Mouse (Mus musculus) C2C12 (cell line): ENCODE measurements around the gene Dctn3. TPM values are rescaled to one million over a fixed set of nuclear protein-coding genes. Genes with fewer than 3 reads are reported as not detected.

Experiments used
- H3K27me3 ChIP-seq: one replicate; pipeline ENCODE4 v1.6.1; 2011; ENCODE audit not compliant: control insufficient read depth, insufficient read depth, insufficient read length
- H3K36me3 ChIP-seq: one replicate; pipeline ENCODE4 v1.6.1; 2011; ENCODE audit not compliant: control insufficient read depth, insufficient read depth
- H3K4me3 ChIP-seq: one replicate; pipeline ENCODE4 v1.5.1; 2011; ENCODE audit warnings: mild to moderate bottlenecking, control low read depth; ENCODE audit not compliant: poor library complexity, insufficient read depth, severe bottlenecking
- H3K79me2 ChIP-seq: one replicate; pipeline ENCODE4 v1.6.1; 2011; ENCODE audit not compliant: control insufficient read depth, insufficient read depth
- H3K79me3 ChIP-seq: one replicate; pipeline ENCODE4 v1.6.1; 2011; ENCODE audit warnings: low read depth, control low read depth
- H3ac ChIP-seq: one replicate; pipeline ENCODE3; 2011; ENCODE audit warnings: low read depth; ENCODE audit not compliant: control insufficient read depth, insufficient read length
- CEBPB ChIP-seq: IDR thresholded peaks from one replicate; pipeline ENCODE4 v1.6.1; 2011; ENCODE audit warnings: low read depth, mild to moderate bottlenecking, control low read depth, moderate library complexity
- CTCF ChIP-seq: IDR thresholded peaks from one replicate; pipeline ENCODE4 v1.5.1; 2011; ENCODE audit not compliant: control insufficient read depth, insufficient read depth, insufficient read length
- FOSL1 ChIP-seq: IDR thresholded peaks from one replicate; pipeline ENCODE4 v1.8.0; 2011; ENCODE audit warnings: mild to moderate bottlenecking, low read length; ENCODE audit not compliant: poor library complexity, insufficient read depth, severe bottlenecking
- MAX ChIP-seq: IDR thresholded peaks from one replicate; pipeline ENCODE4 v1.6.1; 2011; ENCODE audit warnings: mild to moderate bottlenecking, control low read depth
- MYOD1 ChIP-seq: IDR thresholded peaks from one replicate; pipeline ENCODE4 v1.6.1; 2011; ENCODE audit warnings: low read depth; ENCODE audit not compliant: control insufficient read depth, insufficient read length
- MYOG ChIP-seq: IDR thresholded peaks from one replicate; pipeline ENCODE4 v1.6.1; 2011; ENCODE audit not compliant: control insufficient read depth, insufficient read length; ENCODE audit errors: extremely low read depth
- USF1 ChIP-seq: IDR thresholded peaks from one replicate; pipeline ENCODE4 v1.6.1; 2011; ENCODE audit warnings: low read depth, mild to moderate bottlenecking, control low read depth, moderate library complexity
- polyA plus RNA-seq: library from polyadenylated mRNA; unstranded; fragments of >200 nt; fragmentation: generic; extraction: Trizol; gene quantifications from one replicate; pipeline ENCODE4 v1.2.1, GENCODE M21; 2012; ENCODE audit warnings: missing spikeins

The Dctn3 gene
- polyA plus RNA-seq, 1 experiment, result 106 TPM

GRCm38 (mm10) chr4:41713197-41714067 is 9.5 kb downstream of the Dctn3 start, which contains the start of gene Rpp25l:
Rpp25l (minus strand) TSS chr4:41713534.
- H3K4me3 ChIP-seq, result peak within 1 kb of the TSS; percentile 80
- H3K79me3 ChIP-seq, result peaks cover 14% of the 10 kb centered on the region
- TF ChIP-seq CTCF, result no peak
- TF ChIP-seq MAX, result no peak
- TF ChIP-seq USF1, result no peak
- TF ChIP-seq MYOG, result no peak
- no peak for TF ChIP-seq MYOD1
- no peak for TF ChIP-seq FOSL1
- TF ChIP-seq CEBPB, result no peak

GRCm38 (mm10) chr4:41712421-41713196 is 10.4 kb downstream of the Dctn3 start:
- H3ac ChIP-seq, result peak overlapping the region; percentile 77
- peaks cover 14% of the 10 kb centered on the region for H3K79me3 ChIP-seq
- H3K36me3 ChIP-seq, result peaks cover 6% of the 10 kb centered on the region
- H3K4me3 ChIP-seq, result peak overlapping the region; percentile 80
- H3K27me3 ChIP-seq, result no peaks in the 10 kb centered on the region
- no peak for TF ChIP-seq FOSL1
- no peak for TF ChIP-seq CTCF
- TF ChIP-seq MYOD1, result no peak
- TF ChIP-seq CEBPB, result no peak
- peaks cover 15% of the 10 kb centered on the region for H3K79me2 ChIP-seq

More at GRCm38 (mm10) chr4:41713197-41714067, 9.5 kb downstream of the Dctn3 start, which contains the start of gene Rpp25l:
- no peaks in the 10 kb centered on the region for H3K27me3 ChIP-seq
- peak within 1 kb of the TSS; percentile 77 for H3ac ChIP-seq
- peaks cover 10% of the 10 kb centered on the region for H3K36me3 ChIP-seq
- H3K79me2 ChIP-seq, result peaks cover 15% of the 10 kb centered on the region

GRCm38 (mm10) chr4:41711705-41712375 is 11.1 kb downstream of the Dctn3 start:
- H3K36me3 ChIP-seq, result peaks cover 2% of the 10 kb centered on the region
- H3K27me3 ChIP-seq, result no peaks in the 10 kb centered on the region

GRCm38 (mm10) chr4:41710229-41710628 is 12.7 kb downstream of the Dctn3 start:
- H3K4me3 ChIP-seq, result no peak overlapping the region
- H3ac ChIP-seq, result no peak overlapping the region
- H3K27me3 ChIP-seq, result peaks cover 1% of the 10 kb centered on the region
- H3K36me3 ChIP-seq, result no peaks in the 10 kb centered on the region
- peaks cover 14% of the 10 kb centered on the region for H3K79me3 ChIP-seq
- H3K79me2 ChIP-seq, result peaks cover 15% of the 10 kb centered on the region
- TF ChIP-seq MYOG (no peak), CEBPB (no peak), CTCF (no peak), FOSL1 (no peak), MAX (no peak), MYOD1 (no peak), USF1 (no peak)

More at GRCm38 (mm10) chr4:41711705-41712375, 11.1 kb downstream of the Dctn3 start:
- TF ChIP-seq MYOD1, result no peak
- no peak for TF ChIP-seq USF1
- no peak for TF ChIP-seq CTCF
- TF ChIP-seq MAX, result no peak
- TF ChIP-seq MYOG, result no peak
- no peak for TF ChIP-seq CEBPB
- no peak for TF ChIP-seq FOSL1
- H3K4me3 ChIP-seq, result peak overlapping the region; percentile 80
- H3K79me3 ChIP-seq, result peaks cover 14% of the 10 kb centered on the region
- peaks cover 15% of the 10 kb centered on the region for H3K79me2 ChIP-seq
- H3ac ChIP-seq, result peak overlapping the region; percentile 77

- peaks cover 13% of the 10 kb centered on the region for H3K79me3 ChIP-seq
- H3K36me3 ChIP-seq, result no peaks in the 10 kb centered on the region
- no peak overlapping the region for H3K4me3 ChIP-seq
- peaks cover 15% of the 10 kb centered on the region for H3K79me2 ChIP-seq
- H3ac ChIP-seq, result no peak overlapping the region
- TF ChIP-seq MYOG (no peak), FOSL1 (no peak), CTCF (no peak), MYOD1 (no peak), CEBPB (no peak), USF1 (no peak), MAX (no peak)
- peaks cover 13% of the 10 kb centered on the region for H3K27me3 ChIP-seq
These were observed 14.7 kb downstream of the Dctn3 start for GRCm38 (mm10) chr4:41708192-41708745.
